Mouse (Mus musculus): Measurements from ENCODE around the gene Tmem165.

- no peak for TF ChIP-seq POLR2A (IDR thresholded peaks at IDR 0.05; ENCODE audit: low read depth, low read length)
- no peak for TF ChIP-seq CTCF (IDR thresholded peaks at IDR 0.05; ENCODE audit: extremely low read depth, insufficient read depth, insufficient read length, insufficient replicate concordance)
Measured at GRCm38 (mm10) chr5:76176841-76177240, 6.8 kb upstream of the Tmem165 start.
